Mouse (Mus musculus) retina, adult 2 months (tissue): ENCODE measurements around the gene Sdc1.

Experiments
- DNase-seq: peaks from one replicate; pipeline ENCODE4 v3.0.0-alpha.2; 2012; ENCODE audit warnings: low read depth, low spot score

Gene Sdc1

GRCm38 (mm10) chr12:8770946-8771843 lies at the start of gene Sdc1:
Sdc1 (plus strand) TSS chr12:8771323.
- DNase-seq: no peak

- no peak for DNase-seq
Measured at GRCm38 (mm10) chr12:8726890-8727289, 44.2 kb upstream of the Sdc1 start.

- no peak for DNase-seq
Measured at GRCm38 (mm10) chr12:8728739-8729138, 42.4 kb upstream of the Sdc1 start.

- DNase-seq: no peak
Measured at GRCm38 (mm10) chr12:8753654-8754053, 17.5 kb upstream of the Sdc1 start.

GRCm38 (mm10) chr12:8754116-8754515 lies 17.0 kb upstream of the Sdc1 start:
- no peak for DNase-seq

GRCm38 (mm10) chr12:8758029-8758428 lies 13.1 kb upstream of the Sdc1 start:
- no peak for DNase-seq

GRCm38 (mm10) chr12:8759115-8759514 lies 12.0 kb upstream of the Sdc1 start:
- DNase-seq: no peak

- DNase-seq: no peak
Measured at GRCm38 (mm10) chr12:8759779-8760178, 11.3 kb upstream of the Sdc1 start.

- no peak for DNase-seq
Measured at GRCm38 (mm10) chr12:8760561-8760960, 10.6 kb upstream of the Sdc1 start.

GRCm38 (mm10) chr12:8761058-8761457 lies 10.1 kb upstream of the Sdc1 start:
- no peak for DNase-seq

- no peak for DNase-seq
Measured at GRCm38 (mm10) chr12:8762667-8763066, 8.5 kb upstream of the Sdc1 start.

GRCm38 (mm10) chr12:8764221-8764930 lies 6.7 kb upstream of the Sdc1 start:
- DNase-seq: no peak

GRCm38 (mm10) chr12:8771844-8772380 lies 789 bp downstream of the Sdc1 start:
- no peak for DNase-seq

GRCm38 (mm10) chr12:8772451-8773143 lies 1.5 kb downstream of the Sdc1 start:
- DNase-seq: no peak

- no peak for DNase-seq
Measured at GRCm38 (mm10) chr12:8773336-8773735, 2.2 kb downstream of the Sdc1 start.

- no peak for DNase-seq
Measured at GRCm38 (mm10) chr12:8774183-8774582, 3.1 kb downstream of the Sdc1 start.

GRCm38 (mm10) chr12:8776206-8776605 lies 5.1 kb downstream of the Sdc1 start:
- DNase-seq: no peak

- no peak for DNase-seq
Measured at GRCm38 (mm10) chr12:8776741-8777140, 5.6 kb downstream of the Sdc1 start.

GRCm38 (mm10) chr12:8778106-8778505 lies 7.0 kb downstream of the Sdc1 start:
- DNase-seq: no peak

- DNase-seq: no peak
Measured at GRCm38 (mm10) chr12:8779851-8780250, 8.7 kb downstream of the Sdc1 start.

- no peak for DNase-seq
Measured at GRCm38 (mm10) chr12:8781121-8781520, 10.0 kb downstream of the Sdc1 start.
